Mouse (Mus musculus) kidney, adult 2 months (tissue): ENCODE results near the gene Olfr1033. TPM values are rescaled to one million over a fixed set of nuclear protein-coding genes. Genes with fewer than 3 reads are reported as not detected.
"Not testable (repeated sequence)": the region's sequence is repeated elsewhere in the genome, so short reads cannot be mapped to it uniquely, and the experiment has no call there.

Source experiments
- DNase-seq: peaks from one replicate; pipeline ENCODE4 v3.0.0; 2021
- H3K27ac ChIP-seq: fragments of 200-500 bp; 2 replicates; pipeline ENCODE4 v1.5.1; 2012; ENCODE audit warnings: low read depth, low read length, control low read depth, inconsistent platforms; ENCODE audit not compliant: insufficient read depth
- H3K27me3 ChIP-seq: fragments of 200-500 bp; replicated peaks from 2 replicates; pipeline ENCODE4 v1.6.1; 2012; ENCODE audit warnings: mild to moderate bottlenecking, moderate library complexity, low read length, inconsistent platforms; ENCODE audit not compliant: control insufficient read depth, insufficient read depth
- H3K36me3 ChIP-seq: fragments of 200-500 bp; 2 replicates; pipeline ENCODE4 v1.6.1; 2012; ENCODE audit warnings: mild to moderate bottlenecking, moderate library complexity, low read length, inconsistent platforms; ENCODE audit not compliant: control insufficient read depth, insufficient read depth
- H3K4me1 ChIP-seq: fragments of 200-500 bp; 2 replicates; pipeline ENCODE4 v1.6.1; 2011; ENCODE audit warnings: low read length; ENCODE audit not compliant: control insufficient read depth, insufficient read depth
- H3K4me3 ChIP-seq: fragments of 200-500 bp; 2 replicates; pipeline ENCODE4 v1.5.1; 2011; ENCODE audit warnings: mild to moderate bottlenecking, low read depth, low read length, control low read depth; ENCODE audit not compliant: insufficient read depth
- CTCF ChIP-seq: fragments of 200-500 bp; conservative IDR thresholded peaks from 2 replicates; pipeline ENCODE4 v1.5.1; 2011; ENCODE audit warnings: low read depth, mild to moderate bottlenecking, control low read depth, low read length, moderate library complexity, mixed read lengths; ENCODE audit not compliant: insufficient read depth, insufficient read length
- POLR2A ChIP-seq: fragments of 200-500 bp; IDR thresholded peaks from one replicate; pipeline ENCODE4 v1.6.1; 2011; ENCODE audit warnings: low read depth, low read length, control low read depth
- WGBS: fragments of 180-500 bp; shearing (Covaris S2); methylation state at CpG from one replicate; pipeline ENCODE4 v1.1.7; 2018; 5-methylcytosine and 5-hydroxymethylcytosine counted together
- polyA plus RNA-seq: library from polyadenylated mRNA; depleted of rRNA; stranded (reverse); fragments of >200 nt; gene quantifications from 2 replicates; pipeline ENCODE4 v1.2.3, GENCODE M21; 2012; rRNA removed

Gene Olfr1033
- polyA plus RNA-seq: 0.42 and 0.59 TPM in 2 replicates

- 4% methylated on average over 11 of the region's 11 CpGs for WGBS
- peak within 1 kb of the TSS; percentile 50 for H3K27ac ChIP-seq
- H3K36me3 ChIP-seq, H3K27me3 ChIP-seq, H3K4me1 ChIP-seq: not testable (repeated sequence)
- peak within 1 kb of the TSS; percentile 18 for H3K4me3 ChIP-seq
- peak; percentile 13 for DNase-seq
Measured at GRCm38 (mm10) chr2:86020406-86020805, at the start of gene Olfr1033. Gene Olfr1033, plus strand, starts transcription at chr2:86020633.

- no peak for TF ChIP-seq POLR2A
- no peak for TF ChIP-seq CTCF
- H3K27ac ChIP-seq: no peak within 1 kb of the TSS
- DNase-seq: no peak
- no peaks in the 10 kb centered on the region for H3K36me3 ChIP-seq
- no peaks in the 10 kb centered on the region for H3K27me3 ChIP-seq
- H3K4me1 ChIP-seq: no peaks in the 10 kb centered on the region
- WGBS: 88% methylated on average over 2 of the region's 2 CpGs
- H3K4me3 ChIP-seq: no peak within 1 kb of the TSS
Measured at GRCm38 (mm10) chr2:85973595-85973994, 46.8 kb upstream of the Olfr1033 start, which contains the start of gene Olfr1029. Gene Olfr1029, plus strand, starts transcription at chr2:85973895.

- Histone ChIP-seq H3K27ac (no peak within 1 kb of the TSS), H3K4me1 (no peaks in the 10 kb centered on the region), H3K4me3 (no peak within 1 kb of the TSS), H3K36me3 (no peaks in the 10 kb centered on the region), H3K27me3 (no peaks in the 10 kb centered on the region)
- TF ChIP-seq POLR2A (no peak), CTCF (no peak)
- no peak for DNase-seq
- WGBS: 71% methylated on average over 1 of the region's 1 CpGs
Measured at GRCm38 (mm10) chr2:85978976-85979375, 41.5 kb upstream of the Olfr1033 start, which contains the start of gene Olfr1030. Gene Olfr1030, plus strand, starts transcription at chr2:85979276.

- Histone ChIP-seq H3K36me3 (no peaks in the 10 kb centered on the region), H3K4me1 (no peaks in the 10 kb centered on the region), H3K4me3 (no peak within 1 kb of the TSS), H3K27me3 (no peaks in the 10 kb centered on the region), H3K27ac (no peak within 1 kb of the TSS)
- TF ChIP-seq POLR2A (no peak), CTCF (no peak)
- WGBS: 49% methylated on average over 3 of the region's 3 CpGs
- DNase-seq: no peak
Measured at GRCm38 (mm10) chr2:85990004-85990403, 30.4 kb upstream of the Olfr1033 start, which contains the start of gene Olfr1031. Gene Olfr1031, plus strand, starts transcription at chr2:85990304.

GRCm38 (mm10) chr2:86005240-86005639 is 15.2 kb upstream of the Olfr1033 start, which contains the start of gene Olfr1032:
Gene Olfr1032, plus strand, starts transcription at chr2:86005540.
- DNase-seq: no peak
- TF ChIP-seq CTCF (no peak), POLR2A (no peak)
- Histone ChIP-seq H3K4me3 (no peak within 1 kb of the TSS), H3K27me3 (no peaks in the 10 kb centered on the region), H3K36me3 (no peaks in the 10 kb centered on the region), H3K27ac (no peak within 1 kb of the TSS), H3K4me1 (no peaks in the 10 kb centered on the region)
- 79% methylated on average over 7 of the region's 7 CpGs for WGBS

- not testable (repeated sequence) for H3K4me3 ChIP-seq, H3K36me3 ChIP-seq, H3K27ac ChIP-seq, H3K27me3 ChIP-seq, H3K4me1 ChIP-seq, DNase-seq
- 58% methylated on average over 6 of the region's 9 CpGs for WGBS
Measured at GRCm38 (mm10) chr2:86021518-86021917, 1.1 kb downstream of the Olfr1033 start.

GRCm38 (mm10) chr2:86045561-86045960 is 25.1 kb downstream of the Olfr1033 start, which contains the start of gene Olfr1034:
Gene Olfr1034, plus strand, starts transcription at chr2:86045861.
- Histone ChIP-seq H3K27me3 (no peaks in the 10 kb centered on the region), H3K4me3 (no peak within 1 kb of the TSS)

GRCm38 (mm10) chr2:86050777-86051176 is 30.3 kb downstream of the Olfr1033 start:
- H3K27ac ChIP-seq, H3K4me1 ChIP-seq, H3K27me3 ChIP-seq, H3K36me3 ChIP-seq, DNase-seq, H3K4me3 ChIP-seq: not testable (repeated sequence)

More at GRCm38 (mm10) chr2:86045561-86045960, 25.1 kb downstream of the Olfr1033 start, which contains the start of gene Olfr1034:
- no peak for DNase-seq
- Histone ChIP-seq H3K4me1 (no peaks in the 10 kb centered on the region), H3K27ac (no peak within 1 kb of the TSS), H3K36me3 (no peaks in the 10 kb centered on the region)
- TF ChIP-seq CTCF: no peak
- TF ChIP-seq POLR2A: no peak

- H3K4me1 ChIP-seq, H3K4me3 ChIP-seq, DNase-seq, H3K27me3 ChIP-seq, H3K36me3 ChIP-seq, H3K27ac ChIP-seq: not testable (repeated sequence)
- 98% methylated on average over 2 of the region's 2 CpGs for WGBS
Measured at GRCm38 (mm10) chr2:86063766-86064165, 43.3 kb downstream of the Olfr1033 start.
